Mouse (Mus musculus) spleen, embryonic (tissue): Measurements from ENCODE around the gene Ceacam19.
"Not testable (repeated sequence)": the region's sequence is repeated elsewhere in the genome, so short reads cannot be mapped to it uniquely, and the experiment has no call there.

Source experiments
- CTCF ChIA-PET: fragments of 350-600 bp; sonication (Branson Sonifier 250); formaldehyde crosslinking; loops from one replicate; lab custom pipeline; 2022; lab: Charles Lee

The Ceacam19 gene

DNA sequence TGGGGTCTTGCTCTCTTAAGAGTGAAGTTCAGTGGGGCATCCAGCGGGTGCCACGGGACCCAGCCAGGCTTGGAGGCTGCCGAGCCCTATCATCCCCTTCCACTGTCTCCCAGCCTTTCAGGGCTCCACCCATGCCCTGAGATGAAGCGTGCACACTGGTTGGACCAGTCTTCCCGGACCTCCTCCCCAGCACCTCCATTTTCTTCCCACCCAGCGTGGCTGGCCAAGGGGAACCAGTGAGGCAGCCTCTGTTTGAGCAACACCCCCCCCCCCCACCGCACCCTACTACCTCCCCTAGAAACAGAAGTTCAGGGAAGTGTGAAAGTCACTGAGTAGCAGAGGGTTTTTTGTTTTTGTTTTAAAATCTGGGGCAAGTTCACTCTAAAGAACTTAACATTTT, at the start of gene Ceacam19:
Ceacam19 (minus strand) TSS at position 117 of the 400 bp plus-strand sequence.
- CTCF ChIA-PET = interaction anchor here (0.6 to 0.7 kb wide), 2 partner anchors 85 to 169 kb away, joined by 3 read pairs; no protein-coding TSS in a partner anchor

DNA sequence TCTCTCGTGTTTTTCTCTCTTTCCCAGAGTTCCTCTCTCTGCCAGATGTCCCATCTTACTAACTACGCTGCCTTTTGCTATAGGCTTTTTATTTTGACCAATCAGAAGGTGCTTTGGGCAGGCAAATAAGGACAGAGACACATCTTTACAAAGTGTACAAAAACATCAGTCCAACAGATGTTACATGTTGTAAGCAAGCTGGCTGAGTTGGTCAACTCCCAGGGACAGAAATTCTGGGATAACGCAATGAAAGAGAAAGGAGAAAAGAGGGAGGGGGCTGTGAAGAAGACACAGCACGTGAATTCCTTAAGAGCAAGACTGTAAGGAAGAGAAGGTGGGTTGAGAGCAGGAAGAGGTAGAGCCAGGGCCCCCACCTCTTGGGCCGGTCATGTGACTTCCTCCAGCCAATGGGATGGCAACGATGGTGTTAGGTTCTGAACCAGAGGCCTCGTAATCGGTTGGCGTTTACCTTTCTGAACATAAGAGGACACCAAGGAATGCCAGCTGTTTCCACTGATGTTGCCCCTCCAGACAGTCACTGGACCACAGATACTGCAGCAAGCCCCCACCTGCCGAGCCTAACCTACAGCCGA, 49.6 kb upstream of the Ceacam19 start:
- CTCF ChIA-PET = no interaction called here

DNA sequence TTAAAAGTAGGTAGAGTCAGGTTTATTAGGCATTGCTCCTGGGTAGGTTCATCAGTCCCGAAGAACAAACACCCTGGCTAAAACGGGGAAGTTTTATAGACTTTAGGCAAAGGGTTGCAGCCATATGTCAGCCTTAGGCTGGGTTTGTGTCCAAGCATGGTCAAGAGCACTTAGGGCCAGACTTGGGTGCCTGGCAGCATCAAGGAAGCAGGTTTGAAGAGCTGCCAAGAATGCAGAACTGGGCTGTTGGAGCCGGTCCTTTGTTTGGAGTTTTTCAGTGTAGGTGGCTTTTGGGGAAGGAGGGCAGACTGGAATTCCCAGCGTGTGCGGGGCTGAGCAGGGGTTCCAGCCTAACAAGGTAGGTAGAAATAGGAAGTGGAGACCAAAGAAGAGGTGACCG, 48.2 kb upstream of the Ceacam19 start:
- CTCF ChIA-PET = no interaction called here

DNA sequence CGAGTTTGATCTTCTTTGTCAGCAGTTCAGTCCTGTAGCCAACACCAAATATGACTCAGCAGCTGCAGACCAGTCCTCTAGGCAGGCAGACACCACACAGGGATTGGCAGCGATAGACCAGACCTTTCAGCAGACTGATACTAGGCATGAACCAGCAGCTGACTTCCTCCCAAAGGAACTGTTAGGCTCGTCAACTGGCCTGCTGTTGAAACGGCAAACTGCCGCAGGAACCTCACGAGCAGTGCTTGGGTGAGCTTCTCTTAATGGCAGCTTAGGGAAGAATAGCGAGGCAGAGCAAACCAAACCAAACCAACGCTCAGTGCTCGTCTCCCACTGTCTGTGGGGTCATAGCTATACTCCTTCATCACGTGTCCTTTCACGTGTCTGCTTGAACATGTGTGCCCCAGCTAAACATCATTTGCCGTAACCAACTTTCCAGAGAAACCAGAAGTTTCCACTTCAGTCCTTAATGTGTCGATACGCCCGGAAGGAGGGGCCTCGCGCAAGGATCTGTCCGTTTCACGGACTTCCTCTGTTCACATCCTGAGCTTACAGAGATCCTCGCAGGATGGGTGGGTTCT, 47.5 kb upstream of the Ceacam19 start:
- CTCF ChIA-PET = no interaction called here

DNA sequence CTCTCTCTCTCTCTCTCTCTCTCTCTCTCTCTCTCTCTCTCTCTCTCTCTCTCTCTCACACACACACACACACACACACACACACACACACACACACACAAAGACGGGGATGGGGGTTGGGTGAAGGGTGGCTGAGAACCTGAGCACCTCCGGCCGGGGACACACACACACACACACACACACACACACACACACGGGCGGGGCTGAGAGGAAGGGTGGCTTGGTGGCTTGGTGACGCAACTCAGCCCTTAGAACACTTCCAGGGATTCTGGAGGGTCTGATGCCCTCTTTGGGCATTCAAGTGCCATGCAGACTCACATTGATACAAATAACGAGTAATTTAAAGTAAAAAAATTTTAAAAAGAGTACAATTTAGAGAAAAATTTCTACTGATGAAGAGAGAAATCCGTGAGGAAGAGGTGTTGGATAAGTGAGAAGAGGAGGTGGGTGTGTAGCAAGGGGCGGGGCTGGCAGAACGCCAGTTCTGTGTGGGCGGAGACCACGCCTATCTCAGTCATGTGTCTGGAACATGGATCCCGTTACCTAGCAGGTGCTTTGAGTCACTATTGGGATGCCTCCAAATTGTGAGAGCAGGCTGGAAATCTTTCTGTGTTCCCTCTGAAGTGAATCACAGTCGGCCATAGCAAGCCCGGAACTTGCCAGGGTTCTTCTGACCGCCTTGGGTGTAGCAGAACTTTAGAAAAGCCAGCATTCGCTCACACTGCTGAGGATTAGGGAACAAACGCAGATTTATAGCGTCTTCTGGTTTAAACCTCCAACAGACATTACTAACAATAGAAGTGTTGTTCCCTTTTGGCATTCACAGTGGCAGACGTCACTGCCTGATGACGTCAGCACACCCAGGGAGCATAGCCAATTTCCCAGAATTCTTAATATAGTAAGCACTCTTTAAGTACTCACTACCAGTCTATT, 45.4 kb upstream of the Ceacam19 start:
- CTCF ChIA-PET = interaction anchor here (0.7 kb wide), 1 partner anchor 1030 kb away, joined by 3 read pairs; no protein-coding TSS in a partner anchor

DNA sequence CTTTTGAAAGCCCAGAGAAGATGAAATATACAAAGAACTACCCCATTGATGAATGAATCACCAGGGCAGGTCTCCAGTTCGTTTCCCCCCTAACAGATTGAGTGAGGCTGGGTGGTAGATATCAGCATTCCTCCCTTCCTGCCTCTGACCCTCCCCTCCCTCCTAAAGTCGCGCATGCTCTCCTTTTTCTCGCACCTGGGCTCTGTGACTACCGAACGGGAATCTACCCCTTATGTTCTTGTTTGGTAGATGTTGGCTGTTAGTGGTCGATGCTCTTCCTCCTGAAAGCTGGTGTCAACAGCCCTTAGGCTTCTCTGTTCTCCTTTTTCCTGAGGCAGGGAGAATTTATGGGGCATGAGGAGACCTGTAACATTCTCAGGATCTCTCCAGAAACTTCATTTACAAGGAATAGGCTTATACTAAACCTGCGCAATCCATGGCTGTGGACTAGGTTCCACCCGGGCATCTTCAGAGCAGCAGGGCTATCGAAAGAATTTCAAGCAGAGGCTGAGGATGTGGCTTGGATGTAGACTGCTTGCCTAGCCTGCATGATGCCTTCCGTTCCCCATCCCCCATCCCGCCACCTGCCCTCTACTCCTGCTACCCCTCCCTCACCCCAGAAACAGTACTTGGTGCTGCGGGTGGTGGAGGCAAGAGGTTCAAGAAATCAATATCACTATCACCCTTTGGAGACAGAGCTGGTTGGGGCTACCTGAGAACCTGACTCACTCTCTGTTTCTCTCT, 44.5 kb upstream of the Ceacam19 start:
- CTCF ChIA-PET = no interaction called here

DNA sequence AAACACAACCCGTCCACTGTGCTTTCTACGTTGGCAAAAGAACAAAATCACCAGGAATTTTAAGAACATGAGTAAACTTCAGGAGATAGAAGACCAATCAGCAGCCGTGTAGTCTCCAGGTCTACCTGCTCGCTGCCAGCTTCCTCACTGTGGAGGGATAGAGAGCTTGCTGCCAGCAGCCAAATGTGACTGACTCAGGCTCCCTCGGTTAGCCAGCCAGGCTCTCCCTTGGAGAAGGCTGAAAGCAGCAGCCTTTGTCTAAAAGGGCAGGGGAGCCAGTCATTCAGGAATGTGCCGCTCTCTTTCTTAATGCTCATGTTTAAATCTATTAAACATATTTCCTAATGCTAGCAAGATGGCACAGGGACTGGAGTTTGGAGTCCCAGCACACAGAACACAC, 42.7 kb upstream of the Ceacam19 start:
- CTCF ChIA-PET = not testable (repeated sequence)

DNA sequence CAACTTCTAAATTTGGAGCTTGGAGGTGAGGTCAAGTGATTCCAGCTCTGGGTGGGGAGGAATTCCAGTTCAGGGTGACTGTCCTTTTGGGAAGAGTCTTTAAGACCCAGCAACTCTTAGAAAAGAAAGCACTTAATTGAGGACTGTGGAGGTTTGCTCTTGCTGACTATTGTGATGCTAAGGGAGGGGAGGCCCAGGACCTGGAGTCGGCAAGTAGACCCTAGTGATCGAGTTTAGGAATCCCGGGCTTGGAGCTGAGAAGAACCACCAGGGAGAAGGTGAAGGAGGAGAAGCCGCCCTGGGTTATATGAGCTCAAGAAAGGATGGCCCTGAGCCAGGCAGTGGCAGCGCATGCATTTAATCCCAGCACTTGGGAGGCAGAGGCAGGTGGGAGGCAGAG, 40.7 kb upstream of the Ceacam19 start:
- CTCF ChIA-PET = interaction anchor here (0.6 kb wide), 1 partner anchor 926 kb away, joined by 3 read pairs; no protein-coding TSS in a partner anchor

DNA sequence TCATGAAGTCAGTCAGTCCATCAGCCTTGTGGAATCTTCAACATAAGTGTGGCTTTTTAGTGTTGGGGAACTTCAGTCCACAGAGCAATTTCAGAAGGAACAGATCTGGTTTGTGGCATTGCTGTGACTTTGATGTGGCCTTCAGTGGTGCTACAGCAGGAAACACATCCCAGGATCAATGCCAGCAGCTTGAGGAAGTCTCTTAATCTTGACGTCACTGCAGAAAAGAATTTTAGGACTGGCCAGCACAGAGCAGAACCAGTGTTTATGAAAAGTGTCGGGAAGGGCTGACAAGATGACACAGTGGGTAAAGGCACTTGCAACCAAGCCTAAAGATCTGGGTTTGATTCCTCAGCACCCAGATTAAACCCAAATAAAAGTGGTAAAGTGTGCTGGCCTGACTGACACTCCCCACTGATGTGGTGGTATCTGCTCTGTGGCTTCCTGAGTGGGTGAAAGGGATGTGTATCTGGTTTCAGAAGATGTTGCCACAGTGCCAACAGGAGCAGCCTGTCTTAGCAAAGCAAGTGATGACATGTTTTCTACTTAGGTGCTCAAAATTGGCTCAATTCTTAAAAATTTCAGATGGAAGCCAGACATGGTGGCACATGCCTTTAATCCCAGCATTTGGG, 39.2 kb upstream of the Ceacam19 start:
- CTCF ChIA-PET = interaction anchor here (0.6 kb wide), 1 partner anchor 17 kb away, joined by 3 read pairs; no protein-coding TSS in a partner anchor

DNA sequence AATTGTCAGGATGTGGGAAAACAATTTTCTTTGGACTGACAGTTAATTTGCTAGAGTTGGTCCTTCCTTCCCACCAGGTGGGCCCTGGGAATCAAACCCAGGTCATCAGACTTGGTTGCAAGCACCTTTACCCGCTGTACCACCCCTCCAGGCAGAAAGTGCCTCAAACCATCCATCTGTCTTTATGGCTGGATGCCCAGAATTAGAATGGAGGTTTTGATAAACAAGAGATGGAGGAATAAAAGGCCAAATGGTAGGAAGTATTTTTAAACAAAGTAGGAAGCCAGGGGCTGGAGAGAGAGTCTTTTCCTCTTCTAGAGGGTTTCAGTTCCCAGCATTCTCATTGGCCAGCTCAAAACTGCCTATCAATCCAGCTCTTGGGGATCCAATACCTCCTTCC, 37.6 kb upstream of the Ceacam19 start:
- CTCF ChIA-PET = no interaction called here

DNA sequence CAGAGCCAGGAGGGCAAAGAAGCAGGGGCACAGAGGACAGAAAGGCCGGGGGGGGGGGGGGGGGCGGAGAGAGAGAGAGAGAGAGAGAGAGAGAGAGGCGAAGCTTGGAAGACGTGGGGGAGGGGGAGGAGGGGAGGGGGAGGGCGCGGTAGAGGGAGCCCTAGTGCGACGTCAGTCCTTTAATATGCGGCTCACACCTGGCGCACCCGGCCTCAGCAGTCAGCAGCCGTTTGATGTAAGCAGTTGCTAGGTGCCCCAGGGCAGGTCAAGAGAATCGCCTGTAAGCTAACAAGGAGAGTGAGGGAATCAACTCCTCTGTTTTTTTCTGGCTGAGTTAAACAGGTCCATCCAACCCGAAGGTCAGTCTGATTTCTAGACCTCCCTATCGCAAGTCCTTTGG, 36.0 kb upstream of the Ceacam19 start:
- CTCF ChIA-PET = interaction anchor here (0.6 kb wide), 1 partner anchor 37 kb away, joined by 4 read pairs; no protein-coding TSS in a partner anchor

DNA sequence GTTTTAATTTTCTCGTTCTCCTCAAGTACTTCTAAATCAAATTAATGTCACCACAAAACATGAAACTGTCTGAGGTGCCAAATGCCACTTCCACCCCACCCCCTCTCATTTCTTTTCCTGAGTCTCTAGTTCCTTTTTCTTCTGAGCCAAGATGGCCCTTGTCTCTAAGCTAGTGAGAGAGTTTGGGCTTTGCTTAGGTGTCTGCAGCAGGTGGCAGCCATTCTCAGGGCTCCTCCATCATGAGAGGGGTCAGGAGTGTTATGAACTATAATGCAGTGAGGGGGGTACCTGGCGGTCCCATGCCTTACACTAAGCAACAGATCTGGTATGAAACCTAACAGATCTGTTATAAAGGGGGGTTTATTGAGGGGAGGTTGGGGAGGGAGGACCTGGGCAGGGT, 35.6 kb upstream of the Ceacam19 start:
- CTCF ChIA-PET = no interaction called here

DNA sequence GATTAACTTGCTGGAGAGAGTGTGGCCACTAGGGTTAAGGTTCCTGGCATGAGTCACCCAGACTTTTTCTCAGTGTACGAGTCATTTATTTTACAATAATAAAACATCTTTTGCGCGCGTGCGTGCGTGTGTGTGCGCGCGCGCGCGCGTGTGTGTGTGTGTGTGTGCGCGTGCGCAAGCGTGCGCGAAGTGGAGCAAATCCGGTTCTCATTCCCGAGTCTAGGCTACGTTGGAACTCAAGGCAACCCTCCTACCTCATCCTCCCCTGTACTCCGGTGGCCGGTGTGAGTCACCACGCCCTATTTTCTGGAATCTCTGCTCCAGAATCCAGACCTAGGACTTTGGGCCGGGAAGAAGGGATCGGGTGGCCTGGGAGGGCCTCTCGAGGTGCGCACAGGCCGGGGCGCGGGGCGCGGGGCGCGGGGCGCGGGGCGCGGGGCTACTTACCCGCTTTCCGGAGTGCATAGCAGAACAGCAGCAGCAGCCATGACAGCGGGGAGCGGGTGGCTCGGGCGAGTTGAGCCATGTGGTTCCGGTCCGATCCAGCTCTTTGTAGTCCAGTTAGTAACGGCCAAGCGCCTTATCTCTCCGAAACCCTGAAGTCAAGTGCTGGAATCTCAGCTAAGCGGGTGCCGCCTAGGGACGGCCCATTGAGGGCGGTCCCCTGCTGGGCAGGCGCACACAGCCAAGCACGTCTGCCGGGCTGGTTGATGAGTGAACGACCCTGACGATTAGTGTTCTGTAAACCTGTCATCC, 32.9 kb upstream of the Ceacam19 start, which contains the start of gene Pvr:
Pvr (minus strand) TSS at position 655 of the 756 bp plus-strand sequence.
- CTCF ChIA-PET = interaction anchor here (0.6 to 1.0 kb wide), 2 partner anchors 9 to 400 kb away, joined by 3 to 5 read pairs; no protein-coding TSS in a partner anchor

DNA sequence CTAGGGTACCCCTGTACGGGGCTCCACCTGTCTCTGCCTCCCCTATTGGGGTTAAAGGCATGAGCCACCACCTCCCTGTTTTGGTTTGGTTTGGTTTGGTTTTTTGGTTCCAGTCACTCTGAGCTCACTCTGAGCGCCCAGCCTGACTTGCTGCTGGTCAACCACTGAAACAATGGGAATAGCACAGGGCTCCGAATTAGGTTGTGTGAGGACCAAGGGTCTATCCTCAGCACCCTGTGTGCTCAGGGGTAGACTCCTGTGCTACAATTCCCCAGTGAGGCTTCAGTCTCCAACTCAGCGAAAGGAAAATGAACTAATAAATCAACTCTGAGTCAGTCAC, 32.4 kb upstream of the Ceacam19 start:
- CTCF ChIA-PET = no interaction called here

DNA sequence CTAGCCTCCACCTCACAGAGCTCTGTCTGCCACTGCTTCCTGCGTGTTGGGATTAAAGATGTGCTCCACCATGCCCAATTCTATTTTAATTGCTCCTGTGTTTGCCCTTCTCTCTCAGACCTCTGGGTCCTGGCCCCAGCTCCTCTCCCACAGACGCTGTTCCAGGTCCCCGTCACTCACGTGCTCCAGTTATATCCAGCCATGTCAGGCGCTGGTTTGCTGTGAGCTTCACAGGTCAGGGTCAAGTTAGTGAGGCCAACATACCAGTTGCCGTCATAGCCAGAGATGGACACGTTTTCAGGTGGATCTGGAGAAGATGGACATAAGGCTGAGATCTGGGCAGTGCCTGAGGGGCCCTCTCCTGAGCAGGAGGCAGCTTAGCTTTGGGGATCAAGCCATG, 26.8 kb upstream of the Ceacam19 start:
- CTCF ChIA-PET = no interaction called here

DNA sequence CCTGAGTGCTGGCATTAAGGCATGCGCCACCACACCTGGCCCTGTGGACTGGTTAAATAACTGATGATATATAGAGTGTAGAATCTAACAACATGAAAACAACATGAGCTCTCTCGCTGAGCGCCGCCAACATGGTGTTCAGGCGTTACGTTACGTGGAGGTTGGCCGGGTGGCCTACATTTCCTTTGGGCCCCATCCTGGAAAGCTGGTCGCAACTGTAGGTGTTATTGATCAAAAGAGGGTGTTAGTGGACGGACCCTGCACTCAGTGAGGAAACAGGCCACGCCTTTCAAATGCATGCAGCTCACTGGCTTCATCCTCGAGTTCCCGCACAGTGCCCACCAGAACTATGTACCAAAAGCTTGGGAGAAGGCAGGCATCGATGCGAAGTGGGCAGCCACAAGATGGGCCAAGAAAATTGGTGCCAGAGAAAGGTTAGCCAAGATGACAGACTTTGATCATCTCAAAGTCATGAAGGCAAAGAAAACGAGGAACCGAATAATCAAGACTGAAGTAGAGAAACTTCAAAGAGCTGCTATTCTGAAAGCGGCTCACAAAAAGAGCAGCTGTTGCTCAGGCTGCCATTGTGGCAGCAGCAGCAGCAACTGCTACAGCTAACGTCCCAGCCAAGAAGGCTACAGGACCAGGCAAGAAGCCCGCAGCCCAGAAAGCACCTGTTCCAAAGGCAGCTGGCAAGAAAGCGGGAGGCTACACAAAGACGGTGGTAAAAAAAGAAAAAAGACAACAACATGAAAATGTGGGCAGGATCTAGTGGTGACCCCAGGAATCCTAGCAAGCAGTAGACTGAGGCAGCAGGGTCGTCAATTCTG, 24.1 kb upstream of the Ceacam19 start:
- CTCF ChIA-PET = interaction anchor here (0.6 to 1.0 kb wide), 5 partner anchors 9 to 44 kb away, joined by 3 to 17 read pairs (median 3); partner anchors contain the start of gene Pvr

DNA sequence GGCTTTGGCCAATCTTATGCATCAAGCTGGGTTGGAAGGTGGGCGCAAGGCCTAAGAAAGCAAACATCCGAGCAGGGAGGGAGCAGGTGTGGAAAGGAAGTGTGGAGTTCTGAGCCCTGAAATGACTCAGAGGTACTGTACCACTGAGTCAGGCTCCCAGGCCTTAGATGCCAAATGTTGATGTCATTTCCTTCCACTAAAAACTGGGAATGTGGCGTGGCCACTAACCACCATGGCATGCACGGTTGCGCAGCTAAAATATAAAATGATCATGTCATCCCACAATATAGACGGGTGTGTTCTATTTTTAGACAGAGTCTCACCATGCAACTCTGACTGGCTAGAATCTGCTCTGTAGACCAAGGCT, 23.5 kb upstream of the Ceacam19 start:
- CTCF ChIA-PET = interaction anchor here (0.6 to 1.0 kb wide), 3 partner anchors 10 to 45 kb away, joined by 3 to 5 read pairs (median 3); partner anchors contain the start of gene Pvr

DNA sequence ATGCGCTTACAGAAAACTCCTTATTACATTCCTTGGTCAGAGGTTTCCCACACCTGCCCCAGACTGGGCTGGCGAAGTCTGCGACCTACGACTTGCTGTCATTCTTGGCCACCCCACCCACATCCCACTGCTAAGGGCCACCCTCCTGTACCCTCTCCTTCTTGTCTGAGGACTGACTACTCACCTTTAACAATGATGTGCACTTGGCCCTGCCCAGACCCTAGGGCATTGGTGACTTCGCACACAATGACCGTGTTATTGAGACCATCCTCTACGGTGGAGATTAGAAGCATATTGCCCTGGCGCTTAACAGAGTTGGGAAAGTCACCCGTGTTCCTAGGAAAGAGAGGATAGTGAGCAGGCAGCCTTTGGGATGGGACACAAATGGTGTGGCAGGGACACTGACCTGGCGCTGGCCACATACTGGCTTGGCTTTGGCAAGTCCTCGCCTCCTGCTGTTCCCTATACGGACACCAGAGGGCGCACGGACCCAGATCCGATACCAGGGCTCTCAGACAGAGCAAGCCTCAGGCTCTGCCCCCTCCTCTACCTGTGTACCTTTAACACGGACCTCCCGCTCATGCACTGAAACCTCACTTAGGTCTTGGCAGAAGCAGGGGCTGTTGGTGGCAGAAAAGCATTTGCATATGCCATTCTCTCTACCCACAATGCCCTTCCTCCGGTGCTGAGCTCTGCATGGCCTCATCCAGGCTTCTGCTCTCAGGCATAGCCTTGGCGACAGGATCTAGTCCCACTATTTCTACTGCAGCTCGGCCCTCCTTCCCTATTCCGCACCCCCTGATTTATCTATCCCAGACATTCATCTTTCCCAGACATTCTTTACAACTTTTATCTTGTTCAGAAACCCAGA, 22.9 kb upstream of the Ceacam19 start:
- CTCF ChIA-PET = interaction anchor here (0.6 to 0.9 kb wide), 3 partner anchors 29 to 46 kb away, joined by 3 to 5 read pairs (median 4); no protein-coding TSS in a partner anchor
